Mouse (Mus musculus) cerebellum, adult 11 months (tissue): ENCODE measurements around the gene Cldn9.

Experiments
- DNase-seq: peaks from one replicate; pipeline ENCODE4 v3.0.0; 2022

The Cldn9 gene

DNA sequence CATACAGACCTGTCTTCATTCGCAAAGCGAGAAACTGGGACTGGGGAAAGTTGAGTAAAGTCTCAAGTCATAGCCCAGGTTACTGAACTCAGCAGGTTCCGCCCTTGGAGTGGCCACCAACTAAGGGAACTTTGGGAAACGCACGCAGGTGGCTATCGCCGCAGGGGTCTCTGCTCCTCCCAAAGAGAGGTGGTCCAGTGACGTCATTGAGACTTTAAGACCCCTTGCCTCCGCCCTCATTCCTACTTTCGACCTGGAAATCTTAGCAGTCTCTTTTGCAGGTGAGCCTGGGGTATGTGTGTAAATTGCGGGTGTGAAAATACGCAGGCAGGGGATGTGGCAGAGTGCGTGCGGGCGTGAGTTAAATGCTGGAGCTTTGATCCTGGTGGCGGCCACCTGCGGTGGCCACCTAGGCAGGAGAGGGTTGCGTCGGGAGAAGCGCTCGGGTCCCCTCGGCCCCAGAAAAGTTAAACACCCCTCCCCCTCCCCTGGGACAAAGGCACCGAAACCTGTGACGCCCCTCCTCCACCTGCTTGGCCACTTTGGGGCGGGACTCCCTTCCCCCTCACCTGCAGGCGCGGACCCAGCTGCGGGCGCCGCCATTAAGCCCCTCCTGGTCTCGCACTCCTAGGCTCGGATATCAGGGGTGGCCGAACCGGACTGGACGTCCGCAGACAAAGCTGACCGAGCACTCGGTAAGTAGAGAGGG is 4.5 kb downstream of the Cldn9 start, which contains the start of gene Cldn6:
TSS of gene Cldn6 (plus strand) at position 123 of the 709 bp plus-strand sequence.
- peak; percentile 26 for DNase-seq

DNA sequence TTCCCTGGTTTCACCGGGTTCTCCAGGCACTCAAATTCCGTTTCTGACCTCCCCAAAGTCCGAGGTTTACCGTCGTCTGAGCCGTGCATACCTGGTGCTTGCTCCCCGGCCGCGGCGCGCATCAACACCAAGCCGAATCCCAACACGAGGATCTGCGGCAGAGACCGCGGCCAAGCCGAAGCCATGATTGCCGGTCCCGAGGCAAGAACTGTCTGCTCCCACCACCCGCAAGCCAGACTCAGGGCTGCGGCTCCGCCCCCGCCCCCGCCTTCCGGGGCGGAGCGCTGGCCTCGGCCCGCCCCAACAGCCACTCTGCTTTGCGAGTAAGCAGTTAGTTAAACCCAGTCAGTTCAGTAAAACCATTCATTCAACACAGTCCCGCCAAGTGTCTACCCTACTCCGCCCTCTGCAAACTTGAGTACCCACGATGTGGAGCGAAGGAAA is 6.6 kb downstream of the Cldn9 start, which contains the start of gene Tnfrsf12a:
TSS of gene Tnfrsf12a (minus strand) at position 233 of the 444 bp plus-strand sequence.
- DNase-seq: peak; percentile 83

GRCm38 (mm10) chr17:23676473-23677031 is 7.3 kb downstream of the Cldn9 start:
- peak; percentile 62 for DNase-seq

DNA sequence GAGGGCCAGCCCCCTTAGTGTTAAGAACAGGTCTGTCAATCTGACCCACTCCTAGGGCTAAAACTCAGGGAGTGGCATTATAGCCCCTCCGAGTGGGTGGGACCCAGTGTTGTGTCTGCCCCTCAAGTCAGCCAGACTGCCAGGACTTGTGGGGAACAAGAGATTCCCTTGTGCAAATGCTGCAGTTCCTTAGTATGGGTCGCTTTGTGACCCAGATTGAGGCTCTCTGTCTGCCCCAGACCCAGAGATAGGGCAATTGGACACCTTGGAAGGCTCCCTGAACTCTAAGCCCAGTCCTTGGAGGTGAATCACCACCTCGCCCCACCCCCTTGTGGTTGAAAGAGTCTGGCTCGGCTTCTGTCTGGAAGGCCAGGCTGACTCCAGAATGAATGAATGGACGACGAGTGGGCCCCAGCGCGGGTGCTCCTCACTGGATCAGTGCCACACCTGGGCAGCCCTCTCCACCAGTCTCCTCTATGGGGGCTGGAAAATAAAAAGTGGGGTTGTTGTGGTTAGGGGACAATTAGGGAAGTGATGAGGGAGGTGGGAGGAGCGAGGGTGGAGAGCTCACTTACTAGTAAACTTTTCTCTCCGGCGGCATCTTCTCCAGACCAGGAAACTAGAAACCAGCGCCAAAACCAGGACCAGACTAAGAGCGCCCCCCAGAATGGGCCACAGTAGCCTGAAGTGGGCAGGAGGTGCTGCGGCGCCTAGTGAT is 8.1 kb downstream of the Cldn9 start:
- DNase-seq: peak; percentile 65

- DNase-seq: peak; percentile 53
Measured at GRCm38 (mm10) chr17:23675127-23675526, 8.7 kb downstream of the Cldn9 start.

GRCm38 (mm10) chr17:23674271-23674952 is 9.4 kb downstream of the Cldn9 start:
- peak; percentile 59 for DNase-seq

GRCm38 (mm10) chr17:23673424-23674073 is 10.3 kb downstream of the Cldn9 start, which contains the start of the genes Hcfc1r1 and Thoc6:
Gene Hcfc1r1, plus strand, starts transcription at chr17:23673596.
Gene Thoc6, minus strand, starts transcription at chr17:23673882.
- peak; percentile 95 for DNase-seq

GRCm38 (mm10) chr17:23672761-23673160 is 11.1 kb downstream of the Cldn9 start:
- no peak for DNase-seq

- no peak for DNase-seq
Measured at GRCm38 (mm10) chr17:23671519-23671918, 12.3 kb downstream of the Cldn9 start.

DNA sequence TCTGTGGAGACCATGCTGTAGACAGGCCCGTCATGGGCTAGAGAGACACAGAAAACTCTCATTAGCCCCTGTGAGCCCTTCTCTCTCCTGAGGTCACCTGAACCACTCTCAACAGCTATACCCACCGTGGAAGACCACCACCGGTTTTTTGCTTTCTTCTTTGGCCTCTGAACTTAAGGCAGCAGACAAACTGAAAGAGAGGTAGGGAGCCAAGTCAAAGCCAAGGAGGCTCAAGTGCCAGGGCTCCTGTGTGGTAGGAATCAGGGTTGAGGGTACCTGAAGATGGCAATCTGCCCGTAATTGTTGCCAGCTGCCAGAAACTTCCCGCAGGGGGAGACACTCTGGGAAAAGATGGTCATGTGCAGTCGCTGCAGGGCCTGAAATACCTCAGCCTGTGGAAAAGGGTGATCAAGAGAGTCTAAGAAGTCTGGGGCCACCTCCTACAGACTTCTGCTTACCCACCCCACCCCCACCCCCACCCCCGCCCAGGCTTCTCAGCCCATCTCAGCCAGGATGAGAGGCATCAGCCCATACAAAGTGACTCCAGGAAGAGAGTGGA is 13.2 kb downstream of the Cldn9 start:
- no peak for DNase-seq

DNA sequence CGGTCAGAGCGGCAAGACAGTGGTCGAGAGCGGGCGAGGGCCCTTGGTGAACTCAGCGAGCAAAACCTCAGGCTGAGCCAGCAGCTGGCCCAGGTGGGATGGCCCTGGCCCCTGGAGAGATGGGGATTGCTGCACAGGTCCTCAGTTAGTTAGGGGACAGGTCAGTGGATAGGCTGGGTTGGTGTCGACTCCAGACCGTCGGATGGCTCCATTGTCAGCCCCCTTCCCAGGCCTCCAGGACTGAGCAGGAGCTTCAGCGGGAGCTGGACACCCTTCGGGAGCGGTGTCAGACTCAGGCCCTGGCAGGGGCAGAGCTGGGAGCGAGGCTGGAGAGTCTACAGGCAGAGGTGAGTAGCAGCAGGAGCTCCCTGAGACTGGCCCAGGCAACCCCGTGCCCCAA is 18.3 kb downstream of the Cldn9 start:
- DNase-seq: no peak

DNA sequence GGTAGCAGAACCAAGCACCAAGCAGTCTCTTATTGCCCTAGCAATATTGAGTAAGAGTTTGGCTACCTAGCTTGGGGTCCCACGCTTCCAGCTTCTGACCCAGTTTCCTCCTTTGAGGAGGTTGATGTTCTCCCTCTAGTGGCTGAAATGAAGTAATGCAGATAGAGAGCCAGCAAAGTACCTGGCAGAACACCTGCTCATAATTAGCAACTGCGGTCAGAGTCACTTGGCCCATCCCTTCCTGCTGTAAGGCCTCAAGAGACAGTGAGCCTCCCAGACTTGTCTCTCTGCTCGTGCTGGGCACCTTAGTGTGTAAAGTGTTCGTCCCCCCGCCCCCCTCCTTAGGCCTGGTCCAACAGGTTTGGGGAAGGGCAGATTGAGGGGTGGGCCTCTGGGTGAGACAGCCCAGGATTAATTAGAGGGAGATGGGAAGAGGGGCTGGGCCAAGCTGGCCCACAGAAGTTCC is 19.2 kb downstream of the Cldn9 start:
- DNase-seq: no peak

DNA sequence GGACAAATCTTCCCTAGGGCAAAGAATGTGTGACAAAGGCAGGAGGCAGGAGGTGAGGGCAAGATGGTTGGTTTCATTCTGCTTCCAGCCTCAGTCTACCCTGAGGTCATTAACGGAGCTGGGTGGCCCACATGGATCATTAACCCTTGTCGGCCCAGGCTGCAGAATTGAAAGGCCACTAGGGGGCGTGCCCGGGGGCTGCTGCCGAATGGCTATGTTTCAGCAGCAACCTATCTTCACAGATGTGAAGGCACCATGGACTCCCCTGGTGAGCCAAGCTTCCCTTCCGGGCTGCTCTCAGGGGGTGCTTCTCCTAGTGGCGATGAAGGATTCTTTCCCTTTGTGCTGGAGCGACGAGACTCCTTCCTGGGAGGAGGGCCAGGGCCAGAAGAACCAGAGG is 22.3 kb downstream of the Cldn9 start:
- DNase-seq: no peak

DNA sequence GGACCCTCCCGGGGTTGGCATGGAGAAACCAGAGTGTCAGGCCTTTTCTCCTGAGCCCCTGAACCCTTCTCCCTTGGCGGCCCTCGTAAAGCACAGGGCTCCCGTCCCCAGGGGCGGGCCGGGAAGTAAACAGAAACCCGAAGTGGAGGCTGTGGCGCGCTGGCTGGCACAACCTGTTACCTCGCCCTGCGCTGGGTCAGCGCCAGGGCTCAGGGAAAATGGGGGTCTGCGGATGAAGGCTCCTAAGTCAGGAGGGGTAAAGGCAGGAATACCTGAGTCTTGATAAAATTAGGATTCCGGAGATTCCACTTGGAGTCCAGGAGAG is 23.0 kb downstream of the Cldn9 start:
- no peak for DNase-seq

GRCm38 (mm10) chr17:23660117-23660875 is 23.5 kb downstream of the Cldn9 start, which contains the start of gene Bicdl2:
Gene Bicdl2, plus strand, starts transcription at chr17:23660506.
- no peak for DNase-seq

DNA sequence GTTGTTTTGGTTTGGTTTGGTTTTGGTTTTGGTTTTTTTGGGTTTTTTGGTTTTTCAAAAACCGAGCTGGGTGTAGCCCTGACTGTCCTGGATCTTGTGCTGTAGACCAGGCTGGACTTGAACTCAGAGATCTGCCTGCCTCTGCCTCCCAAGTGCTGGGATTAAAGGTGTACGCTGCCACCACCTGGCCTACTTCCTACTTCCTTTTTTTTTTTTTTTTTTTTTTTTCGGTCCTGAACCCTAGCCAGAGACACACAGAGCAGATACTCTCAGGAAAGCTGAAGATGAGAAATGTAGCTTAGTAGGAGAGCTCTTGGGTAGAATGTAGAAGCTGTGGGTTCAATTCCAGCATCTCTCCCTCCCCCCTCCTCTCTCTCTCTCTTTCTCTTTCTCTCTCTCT is 25.4 kb downstream of the Cldn9 start:
- DNase-seq: no peak

DNA sequence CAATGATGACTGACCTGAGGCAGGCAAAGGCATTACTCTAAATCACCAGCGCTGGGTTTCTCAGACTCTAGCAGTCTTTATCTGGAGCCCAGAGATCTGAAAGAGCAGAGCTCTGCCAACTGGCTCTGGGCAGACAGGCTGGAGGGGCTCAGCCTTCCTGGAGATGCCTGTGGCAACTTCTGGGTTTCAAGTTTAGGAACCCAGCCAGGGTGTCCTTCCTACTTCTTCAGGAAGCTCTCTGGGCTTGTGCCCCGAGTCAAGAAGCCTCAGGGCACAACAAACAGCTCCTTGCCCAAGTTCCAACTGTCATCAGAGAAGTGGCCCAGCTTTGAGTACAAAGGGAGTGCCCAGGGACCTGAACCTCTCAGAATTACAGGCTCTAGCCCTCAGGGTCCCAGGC is 29.4 kb downstream of the Cldn9 start:
- no peak for DNase-seq

DNA sequence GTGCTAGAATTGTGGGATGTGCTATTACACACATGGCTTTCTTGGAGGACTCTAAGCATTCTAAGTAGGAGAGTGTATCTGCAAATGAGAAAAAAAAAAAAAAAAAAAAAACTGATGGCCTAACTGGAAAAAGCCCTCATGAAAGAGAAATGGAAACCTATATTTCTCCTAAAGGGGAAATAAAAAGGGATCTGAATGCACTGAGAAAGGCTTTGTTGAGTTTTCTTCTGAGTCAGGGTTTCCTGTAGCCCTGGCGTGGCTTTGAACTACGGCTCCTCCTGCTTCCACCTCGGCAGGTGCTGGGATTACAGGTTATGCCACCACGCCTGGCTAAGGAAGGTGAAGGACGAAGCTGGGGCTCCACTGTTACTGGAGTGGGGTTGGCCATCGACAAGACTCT is 29.8 kb downstream of the Cldn9 start:
- DNase-seq: no peak

GRCm38 (mm10) chr17:23653324-23653723 is 30.5 kb downstream of the Cldn9 start:
- DNase-seq: no peak

DNA sequence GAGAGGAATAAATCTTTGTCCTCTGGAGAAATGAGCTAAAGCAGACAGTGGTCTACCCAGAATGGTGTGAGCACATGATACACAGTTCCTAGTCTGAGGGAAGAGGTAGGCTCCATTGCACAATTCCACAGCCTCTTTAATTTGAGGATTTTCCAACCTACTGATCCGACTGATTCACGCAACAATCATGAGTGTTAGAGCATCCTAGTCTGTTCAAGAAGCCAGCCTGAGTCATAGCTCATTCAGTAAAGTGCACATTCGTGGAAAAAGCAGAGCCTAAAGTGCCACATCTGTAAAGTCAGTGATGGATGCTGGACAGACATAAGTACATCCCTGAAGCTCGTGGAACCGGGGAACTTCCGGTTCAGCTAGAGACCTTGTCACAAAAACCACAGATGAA is 32.5 kb downstream of the Cldn9 start:
- DNase-seq: no peak

GRCm38 (mm10) chr17:23645894-23646293 is 37.9 kb downstream of the Cldn9 start:
- DNase-seq: no peak
